Mouse (Mus musculus) heart, embryonic 15.5 days (tissue): ENCODE measurements around the gene Nup98. TPM values are rescaled to one million over a fixed set of nuclear protein-coding genes. Genes with fewer than 3 reads are reported as not detected.

Experiments used
- ATAC-seq: fragments of 200-750 bp; cut with Nextera tagmentation; replicated peaks from 2 replicates; pipeline ENCODE4 v1.8.0; 2017; ENCODE audit warnings: low read depth, moderate TSS enrichment; ENCODE audit not compliant: insufficient number of reproducible peaks, insufficient read depth, low FRiP score
- H3K27ac ChIP-seq: fragments of 300-500 bp; sonication (generic); 2 replicates; pipeline ENCODE4 v1.5.1; 2015; ENCODE audit warnings: mild to moderate bottlenecking, inconsistent platforms
- H3K27me3 ChIP-seq: fragments of 300-500 bp; sonication (generic); 2 replicates; pipeline ENCODE4 v1.6.1; 2015; ENCODE audit warnings: inconsistent platforms
- H3K36me3 ChIP-seq: fragments of 300-500 bp; sonication (generic); 2 replicates; pipeline ENCODE4 v1.6.1; 2015; ENCODE audit warnings: mild to moderate bottlenecking, inconsistent platforms
- H3K4me1 ChIP-seq: fragments of 300-500 bp; sonication (generic); replicated peaks from 2 replicates; pipeline ENCODE4 v1.6.1; 2015; ENCODE audit warnings: inconsistent platforms
- H3K4me2 ChIP-seq: fragments of 300-500 bp; sonication (generic); 2 replicates; pipeline ENCODE4 v1.6.1; 2015; ENCODE audit warnings: inconsistent platforms, mild to moderate bottlenecking, moderate library complexity
- H3K4me3 ChIP-seq: fragments of 300-500 bp; sonication (generic); 2 replicates; pipeline ENCODE4 v1.5.1; 2015; ENCODE audit warnings: mild to moderate bottlenecking, inconsistent platforms
- H3K9ac ChIP-seq: fragments of 300-500 bp; sonication (generic); 2 replicates; pipeline ENCODE4 v1.6.1; 2015; ENCODE audit warnings: mild to moderate bottlenecking, inconsistent platforms
- H3K9me3 ChIP-seq: fragments of 300-500 bp; sonication (generic); replicated peaks from 2 replicates; pipeline ENCODE4 v1.6.1; 2016; ENCODE audit warnings: inconsistent platforms
- WGBS: fragments of 180-500 bp; shearing (Covaris S2); methylation state at CpG from one replicate; pipeline ENCODE4 v1.1.7; 2015; ENCODE audit warnings: mixed read lengths; 5-methylcytosine and 5-hydroxymethylcytosine counted together
- polyA plus RNA-seq: library from polyadenylated mRNA; unstranded; fragments of >200 nt; fragmentation: Nextera tagmentation; extraction: Ambion mirVana; gene quantifications from 2 replicates; pipeline ENCODE4 v1.2.1, GENCODE M21; 2015

Nup98 gene
- polyA plus RNA-seq, 1 experiment from 2014 or later, result 17.8 TPM

DNA sequence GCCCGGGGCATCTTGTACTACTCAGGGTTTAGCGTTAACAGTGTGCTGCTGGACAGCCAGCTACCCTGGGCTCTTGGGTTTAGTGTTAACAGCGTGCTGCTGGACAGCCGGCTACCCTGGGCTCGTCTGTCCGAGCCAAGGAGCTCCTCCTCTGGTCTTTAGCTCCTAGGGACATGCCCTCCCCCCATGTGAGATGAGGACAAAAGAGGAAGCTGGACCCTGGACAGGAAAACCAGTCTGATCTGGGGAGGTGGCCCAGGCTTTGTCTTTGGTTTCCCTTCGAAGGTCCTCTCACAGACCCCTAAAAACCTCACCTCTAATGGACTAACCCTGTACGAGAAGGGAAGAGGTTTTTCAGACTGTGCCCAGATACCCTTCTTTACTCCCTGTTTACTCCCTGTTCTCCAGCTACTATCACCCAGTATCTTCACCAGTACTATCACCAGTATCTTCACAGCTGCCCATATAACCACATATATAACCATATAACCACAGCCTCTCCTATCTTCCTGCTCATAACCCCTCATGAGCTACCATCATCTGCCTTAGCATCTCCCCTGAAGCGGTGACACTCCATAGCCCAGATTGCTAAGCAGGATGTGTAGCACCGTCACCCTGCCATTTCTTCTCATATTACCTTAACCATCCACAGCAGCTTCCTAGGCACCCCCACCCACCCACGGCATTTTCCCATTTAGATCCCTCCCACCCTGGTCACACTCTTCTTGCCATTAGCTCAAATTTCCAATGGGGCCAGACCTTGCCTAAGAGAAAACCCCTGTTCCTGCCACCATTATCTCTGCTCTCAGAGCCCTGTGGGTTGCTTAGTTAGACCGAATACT is 37.2 kb upstream of the Nup98 start:
- H3K27ac ChIP-seq, result peak overlapping the region; percentile 39; the same call in 1 of the 2 replicates
- H3K27me3 ChIP-seq, result no peaks in the 10 kb centered on the region
- H3K36me3 ChIP-seq, result no peaks in the 10 kb centered on the region
- peak overlapping the region; percentile 11; the same call in 1 of the 2 replicates for H3K9ac ChIP-seq
- peak overlapping the region; percentile 93 for H3K4me3 ChIP-seq
- peaks cover 69% of the 10 kb centered on the region for H3K4me1 ChIP-seq
- no peak for ATAC-seq
- peak overlapping the region; percentile 79 for H3K4me2 ChIP-seq
- no peaks in the 10 kb centered on the region for H3K9me3 ChIP-seq
- 47% methylated on average over 12 of the region's 12 CpGs for WGBS

DNA sequence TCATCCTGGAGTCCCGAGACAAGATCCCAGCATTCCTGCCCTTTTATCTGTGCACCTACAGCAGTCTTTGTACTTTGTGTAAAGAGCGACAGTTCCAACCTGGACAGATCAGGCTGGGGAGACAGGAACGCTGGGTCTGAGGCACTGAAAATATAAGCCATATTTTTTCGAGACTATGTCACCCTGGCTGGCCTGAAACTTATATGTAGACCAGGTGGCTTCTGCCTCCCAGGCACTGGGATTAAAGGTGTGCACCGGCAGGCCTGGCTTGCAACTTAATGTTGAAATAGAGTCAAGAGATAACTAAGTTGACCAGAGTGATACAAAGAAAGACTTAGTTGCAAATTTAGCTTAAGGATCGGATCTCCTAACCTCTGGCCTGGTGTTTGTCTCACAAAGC is 36.3 kb upstream of the Nup98 start:
- Histone ChIP-seq H3K4me2 (peak overlapping the region; percentile 79), H3K36me3 (peaks cover 2% of the 10 kb centered on the region; the same call in 1 of the 2 replicates), H3K27ac (peak overlapping the region; percentile 65; the same call in 1 of the 2 replicates), H3K9me3 (no peaks in the 10 kb centered on the region), H3K27me3 (no peaks in the 10 kb centered on the region), H3K4me1 (peaks cover 72% of the 10 kb centered on the region), H3K9ac (peak overlapping the region; percentile 12; the same call in 1 of the 2 replicates), H3K4me3 (no peak overlapping the region)
- no peak for ATAC-seq
- 46% methylated on average over 6 of the region's 6 CpGs for WGBS

- Histone ChIP-seq H3K27ac (peak overlapping the region; percentile 65), H3K9ac (peak overlapping the region; percentile 12), H3K36me3 (peaks cover 7% of the 10 kb centered on the region; the same call in 1 of the 2 replicates), H3K4me3 (no peak overlapping the region), H3K4me2 (peak overlapping the region; percentile 79; the same call in 1 of the 2 replicates), H3K4me1 (peaks cover 72% of the 10 kb centered on the region), H3K9me3 (no peaks in the 10 kb centered on the region), H3K27me3 (no peaks in the 10 kb centered on the region)
- 8% methylated on average over 1 of the region's 1 CpGs for WGBS
- no peak for ATAC-seq
Measured at GRCm38 (mm10) chr7:102245775-102246174, 35.8 kb upstream of the Nup98 start.

DNA sequence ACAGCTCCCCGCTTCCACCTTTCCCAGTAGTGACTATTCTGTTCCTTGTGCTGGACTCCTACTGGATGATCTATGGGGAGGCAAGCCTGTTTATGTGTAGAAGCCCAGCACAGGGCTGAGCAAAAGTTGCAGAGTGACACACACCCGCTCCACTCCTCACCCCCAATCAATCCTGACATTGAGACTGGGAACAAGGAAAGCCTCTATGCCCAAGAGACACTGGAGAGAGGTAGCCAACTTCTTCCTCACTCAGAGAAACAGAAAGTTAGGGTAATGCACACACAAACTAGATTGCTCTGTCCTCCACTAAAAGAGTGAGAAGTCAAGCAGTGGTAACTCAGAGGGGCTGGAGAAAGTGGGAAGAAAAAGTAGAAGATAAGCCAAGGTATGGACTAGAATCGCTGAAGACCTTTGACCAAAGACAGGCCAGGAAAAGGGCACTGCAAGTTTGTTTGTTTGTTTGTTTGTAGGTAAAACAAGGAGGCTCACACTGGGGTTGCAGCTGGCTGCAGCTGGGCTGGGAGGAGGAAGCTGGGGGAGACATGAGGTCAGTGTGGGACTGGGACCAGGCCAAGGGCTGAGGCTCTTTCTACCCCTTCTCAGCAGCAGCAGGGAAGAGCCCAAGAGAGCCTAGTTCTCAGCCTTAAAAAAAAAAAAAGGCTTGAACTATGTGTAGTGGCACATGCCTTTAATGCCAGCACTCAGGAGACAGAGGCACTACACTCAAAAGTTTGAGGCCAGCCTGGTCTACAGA is 35.0 kb upstream of the Nup98 start:
- Histone ChIP-seq H3K27me3 (no peaks in the 10 kb centered on the region), H3K36me3 (peaks cover 15% of the 10 kb centered on the region; the same call in 1 of the 2 replicates), H3K9me3 (no peaks in the 10 kb centered on the region), H3K4me1 (peaks cover 72% of the 10 kb centered on the region), H3K4me3 (no peak overlapping the region), H3K9ac (no peak overlapping the region), H3K27ac (peak overlapping the region; percentile 65), H3K4me2 (no peak overlapping the region)
- no peak for ATAC-seq
- 80% methylated on average over 3 of the region's 3 CpGs for WGBS

DNA sequence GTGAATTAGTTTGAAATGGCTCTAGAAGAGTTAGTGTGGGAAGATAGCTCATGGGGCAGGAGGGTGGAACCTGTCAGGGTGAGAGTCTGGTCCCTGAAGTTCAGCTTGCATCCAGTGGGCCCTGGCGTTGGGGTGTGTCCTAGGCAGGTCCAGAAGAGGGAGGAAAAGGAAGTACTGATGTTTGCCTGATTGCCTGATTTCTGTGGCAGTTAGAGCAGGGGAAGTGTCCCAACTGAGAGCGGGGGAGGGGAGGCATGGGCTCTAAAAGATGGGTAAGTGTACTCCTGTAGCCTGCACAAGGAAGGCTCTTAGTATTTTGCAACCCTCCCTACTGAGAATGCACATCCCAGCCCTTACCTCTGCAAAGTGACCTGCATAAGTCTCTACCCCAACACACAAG is 33.9 kb upstream of the Nup98 start:
- Histone ChIP-seq H3K9me3 (no peaks in the 10 kb centered on the region), H3K27me3 (no peaks in the 10 kb centered on the region), H3K4me1 (peaks cover 69% of the 10 kb centered on the region), H3K27ac (no peak overlapping the region), H3K4me3 (no peak overlapping the region), H3K36me3 (peaks cover 24% of the 10 kb centered on the region), H3K9ac (no peak overlapping the region), H3K4me2 (no peak overlapping the region)
- ATAC-seq, result no peak
- WGBS, result 83% methylated on average over 2 of the region's 2 CpGs

GRCm38 (mm10) chr7:102242917-102243316 is 32.9 kb upstream of the Nup98 start:
- WGBS, result 50% methylated on average over 3 of the region's 3 CpGs
- Histone ChIP-seq H3K9me3 (no peaks in the 10 kb centered on the region), H3K4me3 (no peak overlapping the region), H3K4me2 (no peak overlapping the region), H3K36me3 (peaks cover 32% of the 10 kb centered on the region), H3K9ac (no peak overlapping the region), H3K27me3 (no peaks in the 10 kb centered on the region), H3K4me1 (peaks cover 59% of the 10 kb centered on the region), H3K27ac (no peak overlapping the region)
- no peak for ATAC-seq

DNA sequence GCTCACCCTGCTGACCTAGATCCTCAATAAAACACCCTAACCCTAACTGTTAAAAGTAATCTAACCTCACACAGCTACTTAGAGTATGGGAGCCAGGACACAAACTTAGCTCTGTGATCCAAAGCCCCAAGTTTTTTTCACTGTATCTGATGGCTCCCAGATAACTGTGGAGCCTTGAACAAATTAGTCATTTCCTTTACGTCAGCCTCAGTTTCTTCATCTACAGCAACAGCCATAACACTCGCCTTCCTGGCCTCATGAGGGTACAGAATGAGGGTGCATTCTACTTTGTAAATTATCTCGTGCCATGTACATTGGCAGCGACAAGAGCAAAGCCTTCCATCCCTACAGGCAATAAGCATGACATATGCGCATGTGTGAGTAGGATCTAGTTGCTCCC is 32.4 kb upstream of the Nup98 start:
- Histone ChIP-seq H3K9ac (no peak overlapping the region), H3K4me1 (peaks cover 54% of the 10 kb centered on the region)
- 71% methylated on average over 5 of the region's 5 CpGs for WGBS

DNA sequence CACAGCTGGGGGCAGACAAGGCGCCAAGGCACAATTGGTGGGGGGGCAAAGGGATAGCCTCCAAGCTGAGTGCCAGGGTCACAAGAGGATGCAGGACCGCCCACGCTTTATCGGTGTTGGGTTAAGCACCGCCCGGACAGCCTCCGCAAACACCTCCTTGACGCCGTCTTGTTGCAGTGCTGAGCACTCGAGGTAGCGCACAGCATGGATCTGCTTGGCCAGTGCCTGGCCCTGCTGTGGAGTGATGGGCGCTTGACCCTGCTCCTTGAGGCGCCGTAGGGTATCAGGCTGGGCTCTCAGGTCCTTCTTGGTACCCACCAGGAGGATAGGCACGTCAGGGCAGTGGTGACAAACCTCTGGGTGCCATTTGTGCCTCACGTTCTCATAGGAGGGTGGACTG is 29.6 kb upstream of the Nup98 start:
- Histone ChIP-seq H3K9ac (no peak overlapping the region), H3K9me3 (no peaks in the 10 kb centered on the region), H3K4me1 (peaks cover 27% of the 10 kb centered on the region), H3K27me3 (no peaks in the 10 kb centered on the region), H3K4me3 (no peak overlapping the region), H3K27ac (no peak overlapping the region), H3K4me2 (no peak overlapping the region), H3K36me3 (peaks cover 45% of the 10 kb centered on the region)
- 86% methylated on average over 16 of the region's 16 CpGs for WGBS
- no peak for ATAC-seq

More for the DNA sequence above, 32.4 kb upstream of the Nup98 start:
- ATAC-seq, result no peak
- Histone ChIP-seq H3K36me3 (peaks cover 38% of the 10 kb centered on the region), H3K9me3 (no peaks in the 10 kb centered on the region), H3K4me2 (no peak overlapping the region), H3K27ac (no peak overlapping the region), H3K27me3 (no peaks in the 10 kb centered on the region), H3K4me3 (no peak overlapping the region)

DNA sequence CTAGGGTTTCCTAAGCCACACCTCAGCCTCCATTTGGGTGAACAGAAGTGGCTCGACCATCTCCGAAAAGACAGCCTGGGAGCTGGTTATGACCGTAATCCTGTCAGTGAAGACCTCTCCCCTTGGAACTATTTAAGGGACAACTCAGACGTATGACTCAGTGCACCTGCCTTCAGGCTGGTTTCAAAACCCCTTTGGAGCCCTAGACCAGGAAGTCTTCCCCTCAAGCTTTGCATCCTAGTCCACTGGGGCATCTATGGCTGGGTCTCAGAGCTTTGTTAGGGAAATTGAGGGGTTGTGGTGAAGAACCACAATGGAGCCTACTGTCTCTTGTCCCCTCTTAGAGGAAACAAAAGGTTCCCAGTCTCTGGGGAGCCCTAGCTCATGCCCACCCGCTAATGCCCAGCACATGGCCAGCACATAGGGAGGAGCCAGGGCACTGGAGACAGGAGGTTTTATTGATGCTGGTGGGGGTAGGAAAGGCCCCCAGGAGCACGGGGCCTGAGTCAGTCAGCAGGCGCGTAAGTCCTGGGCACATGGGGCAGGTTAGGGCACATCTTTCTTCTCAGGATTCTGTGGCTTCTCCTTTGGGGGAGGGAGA is 28.8 kb upstream of the Nup98 start:
- Histone ChIP-seq H3K9me3 (no peaks in the 10 kb centered on the region), H3K4me3 (no peak overlapping the region), H3K4me2 (no peak overlapping the region), H3K36me3 (peaks cover 45% of the 10 kb centered on the region), H3K27me3 (no peaks in the 10 kb centered on the region), H3K27ac (no peak overlapping the region), H3K4me1 (peaks cover 19% of the 10 kb centered on the region), H3K9ac (no peak overlapping the region)
- ATAC-seq, result no peak
- 87% methylated on average over 8 of the region's 8 CpGs for WGBS

- WGBS, result 80% methylated on average over 4 of the region's 4 CpGs
Measured at GRCm38 (mm10) chr7:102233059-102233458, 23.1 kb upstream of the Nup98 start.

GRCm38 (mm10) chr7:102229814-102230213 is 19.8 kb upstream of the Nup98 start:
- 87% methylated on average over 6 of the region's 6 CpGs for WGBS
- Histone ChIP-seq H3K4me3 (no peak overlapping the region), H3K9ac (no peak overlapping the region), H3K4me1 (no peaks in the 10 kb centered on the region; the same call in 1 of the 2 replicates), H3K4me2 (no peak overlapping the region), H3K9me3 (no peaks in the 10 kb centered on the region), H3K27ac (no peak overlapping the region), H3K36me3 (0 out of 2 replicates have a peak, but pooled peaks cover 9% of the 10 kb centered on the region), H3K27me3 (no peaks in the 10 kb centered on the region)
- ATAC-seq, result no peak

More at GRCm38 (mm10) chr7:102233059-102233458, 23.1 kb upstream of the Nup98 start:
- Histone ChIP-seq H3K27me3 (no peaks in the 10 kb centered on the region), H3K9ac (no peak overlapping the region), H3K36me3 (peaks cover 23% of the 10 kb centered on the region; the same call in 1 of the 2 replicates), H3K4me1 (no peaks in the 10 kb centered on the region), H3K4me3 (no peak overlapping the region), H3K27ac (no peak overlapping the region), H3K4me2 (no peak overlapping the region), H3K9me3 (no peaks in the 10 kb centered on the region)
- no peak for ATAC-seq
